Mouse (Mus musculus) intestine, embryonic 14.5 days (tissue): ENCODE measurements around the gene Rabac1. TPM values are rescaled to one million over a fixed set of nuclear protein-coding genes. Genes with fewer than 3 reads are reported as not detected.

ENCODE experiments used
- ATAC-seq: fragments of 200-750 bp; cut with Nextera tagmentation; replicated peaks from 2 replicates; pipeline ENCODE4 v1.8.0; 2017; ENCODE audit warnings: low read depth, moderate number of reproducible peaks, moderate TSS enrichment, moderate library complexity; ENCODE audit not compliant: low FRiP score, low TSS enrichment
- DNase-seq: peaks from one replicate; pipeline ENCODE4 v3.0.0-alpha.2; 2018; ENCODE audit warnings: low spot score
- H3K27ac ChIP-seq: fragments of 300-500 bp; sonication (generic); 2 replicates; pipeline ENCODE4 v1.5.1; 2014; ENCODE audit warnings: low read depth, mild to moderate bottlenecking, control low read depth
- H3K27me3 ChIP-seq: fragments of 300-500 bp; sonication (generic); replicated peaks from 2 replicates; pipeline ENCODE4 v1.6.1; 2014; ENCODE audit warnings: low read length, control low read depth; ENCODE audit not compliant: control insufficient read depth, insufficient read depth
- H3K36me3 ChIP-seq: fragments of 300-500 bp; sonication (generic); 2 replicates; pipeline ENCODE4 v1.6.1; 2014; ENCODE audit warnings: low read length, control low read depth; ENCODE audit not compliant: control insufficient read depth, insufficient read depth
- H3K4me1 ChIP-seq: fragments of 300-500 bp; sonication (generic); replicated peaks from 2 replicates; pipeline ENCODE4 v1.6.1; 2014; ENCODE audit warnings: low read length, control low read depth, mixed read lengths; ENCODE audit not compliant: control insufficient read depth, insufficient read depth
- H3K4me2 ChIP-seq: fragments of 300-500 bp; sonication (generic); 2 replicates; pipeline ENCODE4 v1.6.1; 2014; ENCODE audit warnings: low read length
- H3K4me3 ChIP-seq: fragments of 300-500 bp; sonication (generic); 2 replicates; pipeline ENCODE4 v1.5.1; 2014; ENCODE audit warnings: low read depth, low read length, control low read depth, mixed read lengths
- H3K9ac ChIP-seq: fragments of 300-500 bp; sonication (generic); 2 replicates; pipeline ENCODE4 v1.6.1; 2014; ENCODE audit warnings: mild to moderate bottlenecking, low read length
- H3K9me3 ChIP-seq: fragments of 300-500 bp; sonication (generic); 2 replicates; pipeline ENCODE4 v1.6.1; 2016; ENCODE audit warnings: low read length, control low read depth; ENCODE audit not compliant: control insufficient read depth
- WGBS: fragments of 180-500 bp; shearing (Covaris S2); extraction: QIAGEN DNeasy Blood & Tissue Kit; methylation state at CpG from one replicate; pipeline ENCODE4 v1.1.7; 2014; 5-methylcytosine and 5-hydroxymethylcytosine counted together
- polyA plus RNA-seq: library from polyadenylated mRNA; unstranded; fragments of >200 nt; fragmentation: Nextera tagmentation; extraction: Ambion mirVana; gene quantifications from 2 replicates; pipeline ENCODE4 v1.2.1, GENCODE M21; 2014

The Rabac1 gene
- polyA plus RNA-seq, 1 experiment from 2014 or later = 164 TPM

- 0 out of 2 replicates have a peak overlapping the region, but pooled peaks have one; percentile 12 for H3K9ac ChIP-seq
- no peaks in the 10 kb centered on the region for H3K36me3 ChIP-seq
- no peak for ATAC-seq
- H3K27me3 ChIP-seq = peaks cover 76% of the 10 kb centered on the region
- H3K9me3 ChIP-seq = 0 out of 2 replicates have a peak, but pooled peaks cover 3% of the 10 kb centered on the region
- no peak for DNase-seq
- peak overlapping the region; percentile 37 for H3K4me3 ChIP-seq
- H3K4me1 ChIP-seq = 0 out of 2 replicates have a peak, but pooled peaks cover 9% of the 10 kb centered on the region
- 2% methylated on average over 18 of the region's 30 CpGs for WGBS
- H3K27ac ChIP-seq = no peak overlapping the region
- peak overlapping the region; percentile 60 for H3K4me2 ChIP-seq
Measured at GRCm38 (mm10) chr7:24954450-24954849, 18.1 kb downstream of the Rabac1 start.

- Histone ChIP-seq H3K36me3 (no peaks in the 10 kb centered on the region), H3K9me3 (0 out of 2 replicates have a peak, but pooled peaks cover 3% of the 10 kb centered on the region), H3K4me3 (peak overlapping the region; percentile 37), H3K9ac (0 out of 2 replicates have a peak overlapping the region, but pooled peaks have one; percentile 12), H3K4me1 (0 out of 2 replicates have a peak, but pooled peaks cover 9% of the 10 kb centered on the region), H3K4me2 (peak overlapping the region; percentile 60), H3K27ac (no peak overlapping the region), H3K27me3 (peaks cover 81% of the 10 kb centered on the region)
- WGBS = 1% methylated on average over 23 of the region's 24 CpGs
- no peak for ATAC-seq
- DNase-seq = no peak
Measured at GRCm38 (mm10) chr7:24953966-24954365, 18.6 kb downstream of the Rabac1 start.

DNA sequence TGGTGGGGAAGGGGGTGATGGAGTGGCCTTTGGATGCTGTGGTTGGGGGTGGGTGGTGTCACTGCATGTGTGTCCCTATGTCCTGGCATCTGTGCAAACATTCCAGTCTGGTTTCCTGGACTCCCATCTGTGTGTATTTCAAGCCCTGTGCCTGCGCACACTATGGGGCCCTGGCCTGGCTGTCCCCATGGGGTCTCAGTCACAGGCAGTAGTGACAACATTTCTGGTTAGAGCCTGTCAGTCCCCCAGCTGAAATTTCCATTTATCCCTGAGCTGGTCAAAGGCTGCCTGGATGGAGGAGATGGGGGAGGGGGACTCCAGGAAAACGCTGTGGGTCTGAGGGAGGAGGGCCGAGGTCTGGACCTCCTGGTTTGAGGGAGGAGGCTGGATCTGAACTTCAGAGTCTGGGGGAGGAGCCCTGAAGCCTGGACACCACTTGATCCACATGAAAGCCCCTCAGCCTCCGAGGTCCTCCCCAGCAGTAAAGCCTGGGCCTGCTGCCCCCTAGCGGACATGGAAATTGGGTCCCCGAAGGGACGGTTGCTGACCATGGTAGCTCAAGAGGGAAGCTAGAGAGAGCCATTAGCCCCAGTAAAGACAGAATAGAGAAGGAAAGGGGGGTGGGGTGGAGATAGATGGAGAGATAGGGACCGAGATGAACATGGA lies 22.5 kb downstream of the Rabac1 start:
- Histone ChIP-seq H3K9me3 (no peaks in the 10 kb centered on the region), H3K36me3 (no peaks in the 10 kb centered on the region), H3K27ac (no peak overlapping the region), H3K9ac (no peak overlapping the region), H3K4me3 (no peak overlapping the region), H3K4me2 (no peak overlapping the region), H3K27me3 (peaks cover 97% of the 10 kb centered on the region), H3K4me1 (0 out of 2 replicates have a peak, but pooled peaks cover 6% of the 10 kb centered on the region)
- peak; percentile 93 for DNase-seq
- peak; percentile 47 for ATAC-seq
- 2% methylated on average over 8 of the region's 8 CpGs for WGBS

DNA sequence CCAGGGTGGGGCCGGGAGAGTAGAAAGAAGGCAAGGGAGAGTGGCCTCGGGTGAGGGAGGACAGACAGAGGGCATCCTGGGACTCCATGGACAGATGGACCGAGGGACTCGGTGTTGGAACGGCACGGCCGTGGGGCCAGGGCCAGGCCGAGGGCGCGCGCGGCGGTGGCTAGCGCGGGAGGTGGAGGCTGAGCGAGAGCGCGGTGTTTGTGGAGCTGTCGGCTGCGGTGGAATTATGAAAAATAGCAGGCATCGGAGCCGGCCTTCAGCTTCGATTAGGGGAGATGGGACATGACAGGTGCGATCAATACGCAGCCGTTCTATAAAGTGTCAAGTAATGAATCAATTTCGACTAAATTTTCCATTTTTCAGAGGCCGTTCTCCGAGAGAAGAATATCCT lies 23.8 kb downstream of the Rabac1 start:
- no peaks in the 10 kb centered on the region for H3K36me3 ChIP-seq
- no peak for ATAC-seq

GRCm38 (mm10) chr7:24947316-24948048 lies 25.1 kb downstream of the Rabac1 start:
- no peaks in the 10 kb centered on the region for H3K36me3 ChIP-seq
- peaks cover 100% of the 10 kb centered on the region for H3K27me3 ChIP-seq
- no peak overlapping the region for H3K27ac ChIP-seq
- H3K4me1 ChIP-seq = no peaks in the 10 kb centered on the region; the same call in 1 of the 2 replicates
- no peak overlapping the region for H3K4me3 ChIP-seq
- no peak overlapping the region for H3K9ac ChIP-seq
- no peak overlapping the region for H3K4me2 ChIP-seq
- ATAC-seq (no peak), DNase-seq (no peak)
- H3K9me3 ChIP-seq = no peaks in the 10 kb centered on the region
- WGBS = 2% methylated on average over 7 of the region's 7 CpGs

More for the DNA sequence above, 23.8 kb downstream of the Rabac1 start:
- Histone ChIP-seq H3K9me3 (no peaks in the 10 kb centered on the region), H3K27ac (no peak overlapping the region), H3K4me1 (no peaks in the 10 kb centered on the region; the same call in 1 of the 2 replicates), H3K4me2 (no peak overlapping the region), H3K27me3 (peaks cover 97% of the 10 kb centered on the region), H3K9ac (no peak overlapping the region), H3K4me3 (no peak overlapping the region)
- no peak for DNase-seq
- 3% methylated on average over 29 of the region's 29 CpGs for WGBS

DNA sequence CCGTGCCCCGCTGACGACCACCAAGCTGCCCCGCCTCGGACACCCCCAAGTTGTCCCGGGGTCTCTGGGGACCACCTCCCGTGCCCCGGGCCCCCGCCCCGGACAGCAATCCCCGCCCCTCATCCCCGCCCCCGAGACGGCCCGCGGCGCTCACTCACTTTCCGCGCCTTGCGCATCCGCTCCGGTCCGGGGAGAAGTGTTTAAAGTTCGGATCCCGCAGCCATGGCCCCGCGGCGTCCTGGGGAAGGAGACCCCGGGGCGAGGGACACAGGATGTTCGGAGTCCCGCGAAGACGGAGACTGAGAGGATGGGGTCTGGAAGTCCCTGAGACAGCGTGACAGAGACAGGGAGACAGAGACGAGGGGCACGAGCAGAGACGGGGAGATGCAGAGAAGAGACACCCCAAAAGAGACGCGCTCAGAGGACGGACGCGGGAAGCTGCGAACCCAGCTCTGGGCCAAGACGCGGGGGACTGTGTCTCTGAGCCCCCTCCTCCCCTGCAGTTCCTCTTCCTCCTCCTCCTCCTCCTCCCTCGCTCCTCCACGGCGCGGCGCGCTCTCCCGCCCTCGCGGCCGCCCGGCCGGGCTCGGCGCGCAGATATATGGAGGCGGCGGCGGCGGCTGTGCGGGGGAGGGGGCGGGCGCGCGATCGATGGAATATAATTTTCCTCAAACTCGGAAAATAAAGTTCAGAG lies 28.1 kb downstream of the Rabac1 start, which contains the start of gene Gm4881:
Gene Gm4881 (minus strand): TSS at position 238 of the 694 bp plus-strand sequence.
- no peak within 1 kb of the TSS for H3K27ac ChIP-seq
- no peak for ATAC-seq
- H3K27me3 ChIP-seq = peaks cover 96% of the 10 kb centered on the region
- H3K9ac ChIP-seq = no peak within 1 kb of the TSS
- DNase-seq = no peak
- H3K4me2 ChIP-seq = peak within 1 kb of the TSS; percentile 56
- no peaks in the 10 kb centered on the region for H3K36me3 ChIP-seq
- 1% methylated on average over 58 of the region's 72 CpGs for WGBS
- no peaks in the 10 kb centered on the region; the same call in 1 of the 2 replicates for H3K4me1 ChIP-seq
- H3K4me3 ChIP-seq = peak within 1 kb of the TSS; percentile 28
- H3K9me3 ChIP-seq = no peaks in the 10 kb centered on the region

DNA sequence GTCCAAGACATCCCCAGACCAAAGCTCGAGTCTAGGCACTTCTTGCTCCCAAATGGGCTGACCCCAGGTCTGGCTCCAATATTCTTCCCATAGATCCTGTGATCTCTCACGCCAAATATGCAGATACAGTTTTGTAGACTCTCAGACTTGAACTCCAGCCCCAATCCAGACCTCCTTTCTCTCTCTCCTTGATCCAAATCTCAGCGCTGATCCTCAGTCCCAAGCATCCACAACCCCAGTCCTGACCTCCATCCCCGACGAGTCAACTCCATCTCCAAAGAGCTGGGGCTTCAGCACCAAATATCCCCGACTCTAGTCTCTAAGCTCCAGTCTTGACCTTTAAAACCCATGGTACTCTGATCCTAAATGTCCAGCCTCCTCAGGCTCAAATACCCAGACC lies 28.9 kb downstream of the Rabac1 start:
- Histone ChIP-seq H3K4me2 (no peak overlapping the region), H3K9me3 (no peaks in the 10 kb centered on the region), H3K27ac (no peak overlapping the region), H3K36me3 (no peaks in the 10 kb centered on the region), H3K9ac (no peak overlapping the region), H3K27me3 (peaks cover 96% of the 10 kb centered on the region), H3K4me1 (no peaks in the 10 kb centered on the region; the same call in 1 of the 2 replicates), H3K4me3 (no peak overlapping the region)
- ATAC-seq = no peak
- no peak for DNase-seq
- 6% methylated on average over 6 of the region's 6 CpGs for WGBS

DNA sequence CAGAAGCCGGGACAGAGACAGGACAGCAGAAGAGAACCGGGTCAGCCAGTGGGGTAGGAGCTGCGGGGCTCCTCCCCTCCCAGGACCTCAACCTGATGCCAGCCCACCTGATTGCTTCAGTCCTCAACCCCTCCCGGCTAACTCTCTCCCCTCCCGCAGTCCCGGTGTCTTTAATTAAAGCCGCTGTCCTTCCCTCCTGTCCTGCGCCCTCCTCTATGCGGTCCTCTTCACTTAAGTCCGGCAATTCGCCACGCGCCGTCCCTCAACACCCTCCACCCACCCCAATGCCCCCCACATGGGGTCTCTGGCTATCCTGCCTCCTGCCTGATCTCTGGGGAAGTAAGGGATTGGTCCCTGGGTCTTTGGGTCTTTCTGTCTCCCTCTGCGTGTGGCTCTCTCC lies 40.9 kb downstream of the Rabac1 start:
- DNase-seq (no peak), ATAC-seq (no peak)
- Histone ChIP-seq H3K4me2 (no peak overlapping the region), H3K4me1 (no peaks in the 10 kb centered on the region; the same call in 1 of the 2 replicates), H3K9ac (no peak overlapping the region), H3K27me3 (peaks cover 81% of the 10 kb centered on the region), H3K9me3 (no peaks in the 10 kb centered on the region), H3K27ac (no peak overlapping the region), H3K36me3 (peaks cover 11% of the 10 kb centered on the region), H3K4me3 (no peak overlapping the region)
- WGBS = 0% methylated on average over 14 of the region's 15 CpGs
